Mouse (Mus musculus): ENCODE data around the gene Ift52.

- TF ChIP-seq POLR2A (IDR thresholded peaks at IDR 0.05; ENCODE audit: low read depth, low read length) = no peak
- no peak for TF ChIP-seq CTCF (conservative IDR thresholded peaks at IDR 0.05; ENCODE audit: insufficient read depth, insufficient read length, low read depth, low read length)
Measured at GRCm38 (mm10) chr2:163073023-163073757, 56.0 kb downstream of the Ift52 start.
